Mouse (Mus musculus): ENCODE results near the gene Snx29.

DNA sequence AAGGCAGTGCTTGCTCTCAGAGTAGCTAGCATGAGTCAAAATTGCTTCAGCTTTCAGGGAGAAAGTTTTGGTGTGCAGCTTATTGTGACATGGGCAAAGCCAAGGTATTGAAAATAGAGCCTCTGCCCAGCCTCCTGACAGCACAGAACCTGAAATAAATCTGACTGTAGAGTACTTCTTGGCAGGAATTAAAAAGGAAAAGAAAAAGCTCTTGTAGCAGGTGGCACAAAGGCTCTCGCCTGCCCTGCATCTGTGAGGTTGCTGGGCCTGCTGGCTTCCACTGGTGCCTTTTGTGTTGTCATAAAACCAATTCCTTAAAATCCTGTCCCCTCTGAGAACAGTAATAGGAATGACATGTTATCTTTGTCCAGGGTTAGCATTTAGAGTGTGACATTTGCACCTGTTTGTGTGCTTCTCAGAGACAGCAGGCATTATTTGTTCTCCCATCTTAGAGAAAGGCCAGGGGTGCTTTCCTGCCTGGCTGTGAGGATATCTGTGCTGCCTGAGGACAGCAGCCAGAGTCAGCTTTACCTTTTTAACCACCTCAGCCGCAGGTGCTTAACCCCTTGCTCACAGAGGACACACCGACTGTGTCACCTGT lies 289.9 kb downstream of the Snx29 start:
- no peak for TF ChIP-seq CTCF (IDR thresholded peaks at IDR 0.05; ENCODE audit: low read depth)
- TF ChIP-seq EP300 (IDR thresholded peaks at IDR 0.05; ENCODE audit: low read depth) = no peak

Measured in liver, embryonic 14.5 days (tissue).